Mouse (Mus musculus) ES-E14 (cell line): ENCODE measurements around the gene Lpcat2. TPM values are rescaled to one million over a fixed set of nuclear protein-coding genes. Genes with fewer than 3 reads are reported as not detected.

Experiments used
- DNase-seq: peaks from one replicate; pipeline ENCODE4 v3.0.0-alpha.2; 2013; ENCODE audit warnings: low read depth, low spot score
- H3K27ac ChIP-seq: 2 replicates; pipeline ENCODE4 v1.5.1; 2012; ENCODE audit warnings: low read depth, mild to moderate bottlenecking, low read length, moderate library complexity, mixed read lengths; ENCODE audit not compliant: poor library complexity, insufficient read depth, severe bottlenecking
- H3K36me3 ChIP-seq: 2 replicates; pipeline ENCODE4 v1.6.1; 2012; ENCODE audit warnings: mild to moderate bottlenecking, low read length, moderate library complexity, mixed read lengths; ENCODE audit not compliant: control insufficient read depth, poor library complexity, insufficient read depth, severe bottlenecking
- H3K4me1 ChIP-seq, 2 experiments: fragments of 150-350 bp in 1 of 2; sonication (generic) in 1 of 2; 2 replicates each; pipeline ENCODE4 v1.6.1; 2012; ENCODE audit warnings: low read length in 2 of 2, mild to moderate bottlenecking in 1 of 2, mixed read lengths in 1 of 2; ENCODE audit not compliant: control insufficient read depth in 2 of 2, insufficient read depth in 2 of 2, poor library complexity in 1 of 2
- H3K4me3 ChIP-seq, 2 experiments: fragments of 150-350 bp in 1 of 2; sonication (generic) in 1 of 2; 2 replicates each; pipeline ENCODE4 v1.5.1; 2012; ENCODE audit warnings: low read length in 2 of 2, low read depth in 1 of 2, mild to moderate bottlenecking in 1 of 2, mixed read lengths in 1 of 2; ENCODE audit not compliant: insufficient read depth in 1 of 2, poor library complexity in 1 of 2, severe bottlenecking in 1 of 2
- H3K9ac ChIP-seq: 2 replicates; pipeline ENCODE4 v1.6.1; 2012; ENCODE audit warnings: low read depth, mild to moderate bottlenecking, low read length, mixed read lengths; ENCODE audit not compliant: poor library complexity, insufficient read depth, severe bottlenecking
- H3K9me3 ChIP-seq: fragments of 150-350 bp; sonication (generic); 2 replicates; pipeline ENCODE4 v1.6.1; 2012; ENCODE audit warnings: low read depth, mild to moderate bottlenecking, low read length; ENCODE audit not compliant: control insufficient read depth, insufficient read depth
- CHD2 ChIP-seq: IDR thresholded peaks from 2 replicates; pipeline ENCODE4 v1.6.1; 2014; ENCODE audit warnings: mild to moderate bottlenecking, low read depth, low read length, inconsistent platforms
- HCFC1 ChIP-seq: IDR thresholded peaks from 2 replicates; pipeline ENCODE4 v1.6.1; 2012; ENCODE audit warnings: low read length, inconsistent platforms, borderline replicate concordance; ENCODE audit not compliant: insufficient read depth
- MAFK ChIP-seq: IDR thresholded peaks from 2 replicates; pipeline ENCODE4 v1.6.1; 2014; ENCODE audit warnings: mild to moderate bottlenecking, low read depth, low read length, inconsistent platforms; ENCODE audit not compliant: insufficient read depth
- ZC3H11A ChIP-seq: IDR thresholded peaks from 2 replicates; pipeline ENCODE4 v1.6.1; 2012; ENCODE audit warnings: low read depth, mild to moderate bottlenecking, inconsistent platforms, low read length, borderline replicate concordance
- ZNF384 ChIP-seq: IDR thresholded peaks from 2 replicates; pipeline ENCODE4 v1.6.1; 2012; ENCODE audit warnings: low read depth, low read length, inconsistent platforms
- in situ Hi-C, 2 experiments: fragments of 600-800 bp; cut with MboI; formaldehyde crosslinking; loops; one replicate each; pipeline ENCODE4 v1.15.1; 2025; ENCODE audit warnings: low sequenced_read_pairs in 2 of 2, inconsistent platforms in 1 of 2; ENCODE audit not compliant: unreplicated experiment in 2 of 2
- total RNA-seq: library from RNA; depleted of rRNA; stranded (reverse); fragments of 300-350 nt; gene quantifications from 2 replicates; pipeline ENCODE4 v1.2.3, GENCODE M21; 2012

Lpcat2 gene
- total RNA-seq, 1 experiment = 1.8 TPM

- H3K4me3 ChIP-seq = no peak overlapping the region
- no peaks in the 10 kb centered on the region for H3K36me3 ChIP-seq
- in situ Hi-C loops = no loop called here
- no peak overlapping the region for H3K9ac ChIP-seq
- no peak overlapping the region for H3K27ac ChIP-seq
- DNase-seq = peak; percentile 63
- H3K4me1 ChIP-seq = peaks cover 3 to 12% of the 10 kb centered on the region in 2 experiments; a peak in 3 of 4 replicates
- TF ChIP-seq ZNF384 (no peak), CHD2 (no peak), HCFC1 (no peak), ZC3H11A (no peak), MAFK (no peak)
- no peaks in the 10 kb centered on the region for H3K9me3 ChIP-seq
Measured at GRCm38 (mm10) chr8:92821151-92821550, 34.0 kb upstream of the Lpcat2 start.

DNA sequence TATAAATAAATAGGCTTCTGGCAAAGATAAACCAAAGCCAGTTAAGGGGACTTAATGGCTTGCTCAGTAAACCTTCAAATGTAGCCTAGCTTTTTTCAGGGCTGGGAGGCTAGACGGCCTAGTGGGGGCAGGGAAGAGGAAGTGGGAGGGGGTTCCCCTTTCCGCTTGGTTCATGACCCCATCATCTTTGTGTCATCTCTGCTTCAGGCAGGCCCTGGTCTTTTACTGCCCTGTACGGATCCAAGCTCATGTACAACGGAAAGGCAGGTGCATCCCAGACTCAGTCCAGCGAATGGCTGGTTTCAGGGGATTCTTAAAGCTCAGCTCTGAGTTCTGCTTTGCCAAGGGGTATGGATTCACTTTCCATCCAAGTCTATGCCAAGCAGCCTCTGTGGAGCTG is 32.8 kb upstream of the Lpcat2 start:
- peaks cover 5 to 12% of the 10 kb centered on the region in 2 experiments; a peak in 3 of 4 replicates for H3K4me1 ChIP-seq
- no peaks in the 10 kb centered on the region for H3K9me3 ChIP-seq
- no peak overlapping the region for H3K9ac ChIP-seq
- no peak for DNase-seq
- H3K27ac ChIP-seq = no peak overlapping the region
- in situ Hi-C loops = no loop called here
- no peak overlapping the region for H3K4me3 ChIP-seq
- no peaks in the 10 kb centered on the region for H3K36me3 ChIP-seq
- TF ChIP-seq MAFK (no peak), ZC3H11A (no peak), CHD2 (no peak), HCFC1 (no peak), ZNF384 (no peak)

- H3K4me1 ChIP-seq = peaks cover 6 to 11% of the 10 kb centered on the region in 2 experiments; a peak in 3 of 4 replicates
- H3K9ac ChIP-seq = no peak overlapping the region
- no peak overlapping the region for H3K4me3 ChIP-seq
- DNase-seq = no peak
- TF ChIP-seq MAFK = no peak
- no peak for TF ChIP-seq HCFC1
- no peak for TF ChIP-seq ZNF384
- TF ChIP-seq ZC3H11A = no peak
- no peak overlapping the region for H3K27ac ChIP-seq
- no peaks in the 10 kb centered on the region for H3K36me3 ChIP-seq
- H3K9me3 ChIP-seq = no peaks in the 10 kb centered on the region
- in situ Hi-C loops = no loop called here
Measured at GRCm38 (mm10) chr8:92825991-92826390, 29.1 kb upstream of the Lpcat2 start.

GRCm38 (mm10) chr8:92827243-92828034 is 27.7 kb upstream of the Lpcat2 start, which contains the start of gene Mmp2:
TSS of gene Mmp2 (plus strand) at chr8:92827291.
- no peaks in the 10 kb centered on the region for H3K9me3 ChIP-seq
- no peak for DNase-seq
- no peak for TF ChIP-seq CHD2
- no peak for TF ChIP-seq ZC3H11A
- TF ChIP-seq ZNF384 = no peak
- TF ChIP-seq HCFC1 = no peak
- no peak for TF ChIP-seq MAFK
- in situ Hi-C loops = no loop called here
- H3K27ac ChIP-seq = no peak within 1 kb of the TSS
- peak within 1 kb of the TSS; percentile 70 for H3K9ac ChIP-seq
- H3K4me1 ChIP-seq = peaks cover 4% of the 10 kb centered on the region in 2 experiments; a peak in 3 of 4 replicates
- peak within 1 kb of the TSS; percentile 76 to 78 for H3K4me3 ChIP-seq
- H3K36me3 ChIP-seq = peaks cover 2% of the 10 kb centered on the region; the same call in 1 of the 2 replicates
